Mouse (Mus musculus): Measurements from ENCODE around the gene Gm4141.
"Not testable (repeated sequence)": the region's sequence is repeated elsewhere in the genome, so short reads cannot be mapped to it uniquely, and the experiment has no call there.

Gene Gm4141

DNA sequence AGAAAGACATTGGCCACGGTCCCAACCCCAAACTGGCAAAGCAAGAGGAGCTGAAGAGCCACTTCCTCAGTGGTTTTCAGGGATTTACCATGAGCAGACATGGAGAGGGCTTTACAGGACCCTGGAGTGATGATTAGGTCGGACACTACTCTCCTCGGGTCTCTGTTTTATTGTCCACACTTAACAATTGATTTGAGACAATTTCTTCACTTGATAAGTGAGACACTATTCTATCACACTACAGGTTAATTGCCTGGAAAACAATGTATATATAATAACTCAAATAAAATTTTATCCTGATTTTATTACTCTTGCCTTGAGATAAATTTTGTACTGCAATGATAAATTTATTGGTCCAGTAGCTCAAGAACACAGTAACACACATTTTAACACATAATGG is at the start of gene Gm4141:
Gene Gm4141, minus strand, starts transcription at position 101 of the 400 bp plus-strand sequence.
- not testable (repeated sequence) for DNase-seq (ENCODE audit: low spot score)

DNA sequence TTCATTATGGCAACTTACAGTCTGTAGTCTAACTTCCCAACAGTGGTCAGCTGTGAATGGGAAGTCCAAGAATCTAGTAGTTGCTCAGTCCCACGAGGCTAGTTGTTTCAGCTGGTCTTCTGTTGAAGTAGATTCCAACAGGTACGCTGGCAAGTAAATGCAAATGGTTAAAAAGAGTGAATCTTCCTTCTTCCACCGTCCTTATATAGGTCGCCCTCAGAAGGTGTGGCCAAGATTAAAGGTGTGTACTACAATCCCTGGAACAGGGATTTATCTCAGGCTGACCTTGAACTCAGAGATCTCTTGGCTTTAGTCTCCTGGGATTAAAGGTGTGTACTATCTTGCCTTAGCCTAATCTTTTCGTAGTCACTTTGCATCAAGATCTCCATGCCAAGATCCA is 22.9 kb upstream of the Gm4141 start, which contains the start of gene Gm4513:
Gene Gm4513, minus strand, starts transcription at position 101 of the 400 bp plus-strand sequence.
- not testable (repeated sequence) for DNase-seq (ENCODE audit: low spot score)

DNA sequence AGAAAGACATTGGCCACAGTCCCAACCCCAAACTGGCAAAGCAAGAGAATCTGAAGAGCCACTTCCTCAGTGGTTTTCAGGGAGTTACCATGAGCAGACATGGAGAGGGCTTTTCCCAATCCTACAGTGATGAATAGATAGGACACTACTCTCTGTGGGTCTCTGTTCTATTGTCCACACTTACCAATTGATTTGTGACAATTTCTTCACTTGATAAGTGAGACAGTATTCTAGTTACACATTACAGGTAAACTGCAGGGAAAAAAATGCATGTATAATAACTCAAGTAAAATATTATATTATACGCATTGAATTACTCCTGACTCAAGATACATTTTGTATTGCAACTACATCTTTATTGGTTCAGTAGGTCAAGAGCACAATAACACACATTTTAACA is 30.4 kb downstream of the Gm4141 start, which contains the start of gene Gm5726:
Gene Gm5726, minus strand, starts transcription at position 101 of the 400 bp plus-strand sequence.
- not testable (repeated sequence) for DNase-seq (ENCODE audit: low spot score)

GRCm38 (mm10) chr7:20533537-20533936 is 42.5 kb downstream of the Gm4141 start, which contains the start of gene Vmn1r104:
Gene Vmn1r104 (plus strand): TSS chr7:20533837.
- not testable (repeated sequence) for DNase-seq (ENCODE audit: low spot score)
